Mouse (Mus musculus) MEL (cell line): ENCODE results near the gene Acsbg1. TPM values are rescaled to one million over a fixed set of nuclear protein-coding genes. Genes with fewer than 3 reads are reported as not detected.

Experiments used
- DNase-seq: peaks from one replicate; pipeline ENCODE4 v3.0.0; 2011; ENCODE audit warnings: low read depth, low spot score
- H3K27ac ChIP-seq: 2 replicates; pipeline ENCODE4 v1.5.1; 2012; ENCODE audit warnings: low read depth, mild to moderate bottlenecking, control low read depth, low read length, moderate library complexity; ENCODE audit not compliant: control insufficient read depth
- H3K27me3 ChIP-seq, 2 experiments: fragments of 150-350 bp in 1 of 2; sonication (generic) in 1 of 2; 2 replicates each; pipeline ENCODE4 v1.6.1; 2012; ENCODE audit warnings: low read length in 2 of 2, mild to moderate bottlenecking in 2 of 2, improper control_type of control experiment in 1 of 2, moderate library complexity in 1 of 2; ENCODE audit not compliant: insufficient read depth in 2 of 2, control insufficient read depth in 1 of 2
- H3K36me3 ChIP-seq, 2 experiments: 2 replicates each; pipeline ENCODE4 v1.6.1; 2012 to 2014; ENCODE audit warnings: low read length in 2 of 2, improper control_type of control experiment in 1 of 2, inconsistent platforms in 1 of 2, mild to moderate bottlenecking in 1 of 2; ENCODE audit not compliant: insufficient read depth in 2 of 2, control insufficient read depth in 1 of 2
- H3K4me1 ChIP-seq, 2 experiments: fragments of 150-350 bp in 1 of 2; sonication (generic) in 1 of 2; 2 replicates each; pipeline ENCODE4 v1.6.1; 2012; ENCODE audit warnings: low read length in 2 of 2, improper control_type of control experiment in 1 of 2, mild to moderate bottlenecking in 1 of 2; ENCODE audit not compliant: insufficient read depth in 2 of 2, control insufficient read depth in 1 of 2
- H3K4me3 ChIP-seq, 2 experiments: fragments of 150-350 bp in 1 of 2; sonication (generic) in 1 of 2; 2 replicates each; pipeline ENCODE4 v1.5.1; 2012; ENCODE audit warnings: low read depth in 2 of 2, low read length in 2 of 2, mild to moderate bottlenecking in 2 of 2, moderate library complexity in 2 of 2, control low read depth in 1 of 2, improper control_type of control experiment in 1 of 2; ENCODE audit not compliant: control insufficient read depth in 1 of 2, insufficient read depth in 1 of 2
- H3K79me2 ChIP-seq: 2 replicates; pipeline ENCODE4 v1.6.1; 2012; ENCODE audit warnings: mild to moderate bottlenecking, low read length, moderate library complexity; ENCODE audit not compliant: control insufficient read depth, poor library complexity, insufficient read depth
- H3K9ac ChIP-seq: 2 replicates; pipeline ENCODE4 v1.6.1; 2012; ENCODE audit warnings: low read depth, mild to moderate bottlenecking, control low read depth, low read length, moderate library complexity; ENCODE audit not compliant: control insufficient read depth, poor library complexity, severe bottlenecking
- H3K9me3 ChIP-seq: fragments of 150-350 bp; sonication (generic); replicated peaks from 2 replicates; pipeline ENCODE4 v1.6.1; 2012; ENCODE audit warnings: mild to moderate bottlenecking, low read length, improper control_type of control experiment, moderate library complexity; ENCODE audit not compliant: insufficient read depth
- BHLHE40 ChIP-seq: IDR thresholded peaks from 2 replicates; pipeline ENCODE4 v1.6.1; 2012; ENCODE audit warnings: low read depth, mild to moderate bottlenecking, inconsistent platforms, low read length, improper control_type of control experiment, borderline replicate concordance
- CHD1 ChIP-seq: IDR thresholded peaks from 2 replicates; pipeline ENCODE4 v1.6.1; 2012; ENCODE audit warnings: low read depth, mild to moderate bottlenecking, inconsistent platforms, low read length, improper control_type of control experiment
- CTCF ChIP-seq, 3 experiments: IDR thresholded peaks in 2 of 3; conservative IDR thresholded peaks in 1 of 3; 2 replicates each; pipeline ENCODE4 v1.5.1; 2011 to 2012; ENCODE audit warnings: low read length in 3 of 3, low read depth in 2 of 3, mild to moderate bottlenecking in 2 of 3, improper control_type of control experiment in 1 of 3, inconsistent platforms in 1 of 3, mixed read lengths in 1 of 3, moderate library complexity in 1 of 3; ENCODE audit not compliant: control insufficient read depth in 1 of 3, insufficient read depth in 1 of 3, poor library complexity in 1 of 3, severe bottlenecking in 1 of 3
- ELF1 ChIP-seq: IDR thresholded peaks from 2 replicates; pipeline ENCODE4 v1.6.1; 2014; ENCODE audit warnings: low read depth, mild to moderate bottlenecking, inconsistent platforms, low read length, improper control_type of control experiment, moderate library complexity
- GABPA ChIP-seq: IDR thresholded peaks from 2 replicates; pipeline ENCODE4 v1.6.1; 2012; ENCODE audit warnings: low read depth, mild to moderate bottlenecking, inconsistent platforms, low read length, improper control_type of control experiment, moderate library complexity
- HCFC1 ChIP-seq: IDR thresholded peaks from 2 replicates; pipeline ENCODE4 v1.6.1; 2012; ENCODE audit warnings: low read depth, mild to moderate bottlenecking, inconsistent platforms, low read length, improper control_type of control experiment, moderate library complexity
- JUND ChIP-seq: IDR thresholded peaks from 2 replicates; pipeline ENCODE4 v1.6.1; 2011; ENCODE audit warnings: low read depth, mild to moderate bottlenecking, improper control_type of control experiment, low read length
- KAT2A ChIP-seq: conservative IDR thresholded peaks from 2 replicates; pipeline ENCODE4 v1.6.1; 2012; ENCODE audit warnings: low read depth, low read length, improper control_type of control experiment, inconsistent platforms
- MAX ChIP-seq: IDR thresholded peaks from 2 replicates; pipeline ENCODE4 v1.6.1; 2011; ENCODE audit warnings: low read length, improper control_type of control experiment
- MAZ ChIP-seq: IDR thresholded peaks from 2 replicates; pipeline ENCODE4 v1.6.1; 2012; ENCODE audit warnings: low read depth, mild to moderate bottlenecking, inconsistent platforms, low read length, improper control_type of control experiment
- MXI1 ChIP-seq: IDR thresholded peaks from 2 replicates; pipeline ENCODE4 v1.6.1; 2011; ENCODE audit warnings: mild to moderate bottlenecking, low read depth, low read length, improper control_type of control experiment
- MYB ChIP-seq: IDR thresholded peaks from 2 replicates; pipeline ENCODE4 v1.6.1; 2011; ENCODE audit warnings: mild to moderate bottlenecking, low read depth, low read length, improper control_type of control experiment
- MYC ChIP-seq: IDR thresholded peaks from 2 replicates; pipeline ENCODE4 v1.6.1; 2011; ENCODE audit warnings: low read depth, mild to moderate bottlenecking, low read length, improper control_type of control experiment, moderate library complexity
- NELFE ChIP-seq: IDR thresholded peaks from 2 replicates; pipeline ENCODE4 v1.6.1; 2011; ENCODE audit warnings: low read depth, low read length, improper control_type of control experiment
- POLR2A ChIP-seq, 2 experiments: IDR thresholded peaks; 2 replicates each; pipeline ENCODE4 v1.6.1; 2011 to 2012; ENCODE audit warnings: low read length in 2 of 2, mild to moderate bottlenecking in 2 of 2, control low read depth in 1 of 2, improper control_type of control experiment in 1 of 2, low read depth in 1 of 2, moderate library complexity in 1 of 2; ENCODE audit not compliant: control insufficient read depth in 1 of 2, insufficient read depth in 1 of 2, poor library complexity in 1 of 2
- POLR2AphosphoS2 ChIP-seq: IDR thresholded peaks from 2 replicates; pipeline ENCODE4 v1.6.1; 2011; ENCODE audit warnings: low read length, improper control_type of control experiment
- POLR2AphosphoS5 ChIP-seq: IDR thresholded peaks from 2 replicates; pipeline ENCODE4 v1.6.1; 2012; ENCODE audit warnings: low read depth, borderline replicate concordance, mild to moderate bottlenecking, inconsistent platforms, low read length, moderate library complexity, mixed read lengths
- RAD21 ChIP-seq: IDR thresholded peaks from 2 replicates; pipeline ENCODE4 v1.6.1; 2011; ENCODE audit warnings: mild to moderate bottlenecking, low read depth, low read length, improper control_type of control experiment
- RCOR1 ChIP-seq: IDR thresholded peaks from 2 replicates; pipeline ENCODE4 v1.6.1; 2012; ENCODE audit warnings: low read depth, mild to moderate bottlenecking, inconsistent platforms, low read length, improper control_type of control experiment
- SIN3A ChIP-seq: IDR thresholded peaks from 2 replicates; pipeline ENCODE4 v1.6.1; 2012; ENCODE audit warnings: low read length, improper control_type of control experiment, inconsistent platforms
- SMC3 ChIP-seq: IDR thresholded peaks from 2 replicates; pipeline ENCODE4 v1.6.1; 2011; ENCODE audit warnings: low read depth, low read length, improper control_type of control experiment
- TAL1 ChIP-seq: IDR thresholded peaks from 2 replicates; pipeline ENCODE4 v1.6.1; 2012; ENCODE audit warnings: mild to moderate bottlenecking, inconsistent platforms, low read length, moderate library complexity, mixed read lengths
- TBP ChIP-seq: IDR thresholded peaks from 2 replicates; pipeline ENCODE4 v1.8.0; 2011; ENCODE audit warnings: low read depth, low read length, improper control_type of control experiment
- TCF12 ChIP-seq: IDR thresholded peaks from 2 replicates; pipeline ENCODE4 v1.6.1; 2014; ENCODE audit warnings: low read depth, mild to moderate bottlenecking, inconsistent platforms, low read length, improper control_type of control experiment, moderate library complexity
- UBTF ChIP-seq: IDR thresholded peaks from 2 replicates; pipeline ENCODE4 v1.6.1; 2012; ENCODE audit warnings: low read depth, mild to moderate bottlenecking, inconsistent platforms, low read length, improper control_type of control experiment, moderate library complexity, borderline replicate concordance; ENCODE audit not compliant: insufficient read depth
- USF2 ChIP-seq, 2 experiments: IDR thresholded peaks; 2 replicates each; pipeline ENCODE4 v1.6.1; 2011 to 2012; ENCODE audit warnings: improper control_type of control experiment in 2 of 2, low read length in 2 of 2, borderline replicate concordance in 1 of 2, inconsistent platforms in 1 of 2, low read depth in 1 of 2, mild to moderate bottlenecking in 1 of 2; ENCODE audit not compliant: insufficient read depth in 1 of 2
- ZKSCAN1 ChIP-seq: IDR thresholded peaks from 2 replicates; pipeline ENCODE4 v1.6.1; 2012; ENCODE audit warnings: low read depth, mild to moderate bottlenecking, inconsistent platforms, low read length, improper control_type of control experiment, moderate library complexity
- polyA plus RNA-seq, 2 experiments: library from polyadenylated mRNA; stranded (reverse) in 1 of 2; unstranded in 1 of 2; fragments of >175 nt in 1 of 2; fragments of >200 nt in 1 of 2; gene quantifications; 2 replicates each; pipeline versions ENCODE4 v1.2.1 to v1.2.4; 2012; ENCODE audit warnings: low replicate concordance in 2 of 2, low read depth in 1 of 2; ENCODE audit not compliant: insufficient read length in 2 of 2, insufficient read depth in 1 of 2, missing spikeins in 1 of 2
- total RNA-seq: library from RNA; depleted of rRNA; stranded (reverse); fragments of 300-350 nt; gene quantifications from 2 replicates; pipeline ENCODE4 v1.2.3, GENCODE M21; 2012; rRNA removed

Gene Acsbg1
- 8.3 and 11.9 TPM in 2 replicates for total RNA-seq
- 1 to 10 TPM in 1 of 2 experiments, not detected in 1; 8.8 TPM for polyA plus RNA-seq

- H3K9me3 ChIP-seq, result no peaks in the 10 kb centered on the region
- no peak within 1 kb of the TSS for H3K27ac ChIP-seq
- H3K79me2 ChIP-seq, result no peaks in the 10 kb centered on the region
- H3K9ac ChIP-seq, result no peak within 1 kb of the TSS
- peaks cover 0 to 7% of the 10 kb centered on the region in 2 experiments; a peak in 2 of 4 replicates for H3K36me3 ChIP-seq
- H3K4me1 ChIP-seq, result peaks cover 6 to 8% of the 10 kb centered on the region in 2 experiments; a peak in 2 of 4 replicates
- TF ChIP-seq SIN3A (no peak), POLR2AphosphoS5 (no peak), MAZ (no peak), UBTF (no peak), MAX (no peak), POLR2A (IDR thresholded peaks at IDR 0.05; ENCODE audit: control insufficient read depth in 1 of 2, insufficient read depth in 1 of 2, low read depth in 1 of 2, low read length in 2 of 2, poor library complexity in 1 of 2) (no peak), TCF12 (no peak), TBP (no peak), MYB (no peak), MXI1 (no peak), GABPA (no peak), RCOR1 (no peak), CHD1 (no peak), ELF1 (no peak)
- H3K27me3 ChIP-seq, result no peaks in the 10 kb centered on the region
- no peak for DNase-seq
- no peak within 1 kb of the TSS for H3K4me3 ChIP-seq
Observed at GRCm38 (mm10) chr9:54661605-54662377, at the start of gene Acsbg1. Gene Acsbg1 (minus strand): TSS chr9:54661870.

DNA sequence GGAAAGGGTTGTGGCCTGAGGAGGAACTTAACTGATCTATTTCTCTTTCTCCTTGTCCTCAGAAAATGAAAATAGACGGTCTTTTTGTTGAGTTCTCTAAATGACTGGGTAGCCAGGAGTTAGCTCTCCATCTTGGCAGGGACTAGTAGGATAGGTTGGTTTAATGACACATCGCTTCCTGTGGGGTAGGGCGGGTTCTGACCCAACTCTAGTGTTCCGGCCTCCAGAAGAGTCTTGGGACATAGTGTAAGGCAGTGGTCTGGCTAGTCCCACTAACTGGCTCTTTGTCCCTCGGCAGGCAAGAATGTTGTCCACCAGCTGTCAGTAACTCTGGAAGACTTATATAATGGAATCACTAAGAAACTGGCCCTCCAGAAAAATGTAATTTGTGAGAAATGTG is 46.4 kb upstream of the Acsbg1 start:
- H3K4me1 ChIP-seq, result peaks cover 23 to 24% of the 10 kb centered on the region in 2 experiments
- no peak for TF ChIP-seq RAD21
- no peak for TF ChIP-seq POLR2A (IDR thresholded peaks at IDR 0.05; ENCODE audit: control insufficient read depth in 1 of 2, insufficient read depth in 1 of 2, low read depth in 1 of 2, low read length in 2 of 2, poor library complexity in 1 of 2)
- TF ChIP-seq BHLHE40, result no peak
- TF ChIP-seq POLR2AphosphoS2, result no peak
- TF ChIP-seq CTCF (IDR thresholded peaks at IDR 0.05 in 2 of 3, conservative IDR thresholded peaks at IDR 0.05 in 1 of 3; ENCODE audit: control insufficient read depth in 1 of 3, insufficient read depth in 1 of 3, low read depth in 2 of 3, low read length in 3 of 3, poor library complexity in 1 of 3, severe bottlenecking in 1 of 3), result no peak
- no peak for TF ChIP-seq SMC3
- no peak for TF ChIP-seq ZKSCAN1
- TF ChIP-seq NELFE, result no peak
- no peak for TF ChIP-seq TAL1
- no peak for TF ChIP-seq KAT2A
- TF ChIP-seq HCFC1, result no peak
- no peak for TF ChIP-seq POLR2AphosphoS5
- TF ChIP-seq USF2 (IDR thresholded peaks at IDR 0.05; ENCODE audit: borderline replicate concordance in 1 of 2, insufficient read depth in 1 of 2, low read depth in 1 of 2, low read length in 2 of 2), result no peak
- no peak for TF ChIP-seq TCF12
- TF ChIP-seq JUND, result no peak
- TF ChIP-seq MAZ, result no peak
- no peak for TF ChIP-seq GABPA
- no peak for TF ChIP-seq MYC
- no peak for TF ChIP-seq TBP
- no peak for TF ChIP-seq CHD1

More for the DNA sequence above, 46.4 kb upstream of the Acsbg1 start:
- Histone ChIP-seq H3K79me2 (no peaks in the 10 kb centered on the region), H3K4me3 (no peak overlapping the region), H3K36me3 (peaks cover 3 to 27% of the 10 kb centered on the region in 2 experiments), H3K27me3 (no peaks in the 10 kb centered on the region), H3K9me3 (no peaks in the 10 kb centered on the region), H3K9ac (no peak overlapping the region), H3K27ac (no peak overlapping the region)
- DNase-seq, result no peak
